Mouse (Mus musculus) fibroblast of lung, adult 2 months (primary cell): ENCODE measurements around the gene Aatf.

Experiments
- DNase-seq: peaks from one replicate; pipeline ENCODE4 v3.0.0-alpha.2; 2011; ENCODE audit warnings: low read depth

Gene Aatf

GRCm38 (mm10) chr11:84373122-84373521 is 140.2 kb downstream of the Aatf start:
- no peak for DNase-seq
